Mouse (Mus musculus) forebrain, embryonic 10.5 days (tissue): ENCODE results near the gene Mia. TPM values are rescaled to one million over a fixed set of nuclear protein-coding genes. Genes with fewer than 3 reads are reported as not detected.

Experiments used
- DNase-seq: peaks from one replicate; pipeline ENCODE4 v3.0.0-alpha.2; 2017; ENCODE audit warnings: low spot score; ENCODE audit errors: extremely low spot score
- H3K27ac ChIP-seq: fragments of 300-500 bp; sonication (generic); 2 replicates; pipeline ENCODE4 v1.5.1; 2016; ENCODE audit warnings: mild to moderate bottlenecking
- H3K27me3 ChIP-seq: fragments of 300-500 bp; sonication (generic); 2 replicates; pipeline ENCODE4 v1.6.1; 2016; ENCODE audit warnings: mild to moderate bottlenecking; ENCODE audit not compliant: poor library complexity, severe bottlenecking
- H3K36me3 ChIP-seq: fragments of 300-500 bp; sonication (generic); replicated peaks from 2 replicates; pipeline ENCODE4 v1.6.1; 2016; ENCODE audit warnings: mild to moderate bottlenecking, moderate library complexity
- H3K4me1 ChIP-seq: fragments of 300-500 bp; sonication (generic); 2 replicates; pipeline ENCODE4 v1.6.1; 2016
- H3K4me3 ChIP-seq: fragments of 300-500 bp; sonication (generic); 2 replicates; pipeline ENCODE4 v1.5.1; 2016; ENCODE audit warnings: mild to moderate bottlenecking, moderate library complexity
- H3K9me3 ChIP-seq: fragments of 300-500 bp; sonication (generic); 2 replicates; pipeline ENCODE4 v1.6.1; 2016; ENCODE audit warnings: mild to moderate bottlenecking, moderate library complexity
- WGBS: fragments of 180-500 bp; shearing (Covaris S2); methylation state at CpG from one replicate; pipeline ENCODE4 v1.1.7; 2016; 5-methylcytosine and 5-hydroxymethylcytosine counted together
- microRNA counts: library from miRNA; unstranded; fragments of <30 nt; microRNA quantifications from one replicate; lab custom pipeline; 2017
- microRNA-seq: library from miRNA; unstranded; fragments of <30 nt; microRNA quantifications from one replicate; pipeline ENCODE4, GENCODE M21; 2017
- polyA plus RNA-seq: library from polyadenylated mRNA; unstranded; fragments of >200 nt; fragmentation: Nextera tagmentation; extraction: Ambion mirVana; gene quantifications from 2 replicates; pipeline ENCODE4 v1.2.1, GENCODE M21; 2016

Gene Mia
- polyA plus RNA-seq, 1 experiment from 2014 or later = 1.7 TPM

DNA sequence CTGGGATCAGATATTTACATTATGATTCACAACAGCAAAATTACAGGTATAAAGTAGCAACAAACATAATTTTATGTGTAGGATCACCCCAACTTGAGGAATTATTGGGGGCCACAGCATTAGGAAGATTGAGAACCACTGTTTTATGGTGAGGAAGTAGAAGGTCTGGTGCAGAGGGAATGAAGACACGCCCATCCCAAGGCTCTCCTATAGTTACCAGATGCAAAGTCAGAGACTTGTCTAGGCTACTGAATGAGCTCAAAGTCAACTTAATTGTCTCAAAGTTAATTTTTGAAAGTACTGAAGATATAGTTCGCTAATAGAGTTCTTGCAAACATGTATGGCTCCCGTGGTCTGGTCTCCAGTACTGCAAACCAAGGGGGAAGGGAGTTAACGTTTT lies 47.2 kb downstream of the Mia start:
- H3K4me1 ChIP-seq = no peaks in the 10 kb centered on the region
- DNase-seq = no peak
- H3K36me3 ChIP-seq = no peaks in the 10 kb centered on the region
- H3K4me3 ChIP-seq = no peak overlapping the region
- 82% methylated on average over 4 of the region's 4 CpGs for WGBS
- H3K27ac ChIP-seq = no peak overlapping the region
- H3K9me3 ChIP-seq = peaks cover 6% of the 10 kb centered on the region; the same call in 1 of the 2 replicates
- H3K27me3 ChIP-seq = no peaks in the 10 kb centered on the region

- no peak for DNase-seq
- no peak overlapping the region for H3K4me3 ChIP-seq
- no peak overlapping the region for H3K27ac ChIP-seq
- 81% methylated on average over 12 of the region's 12 CpGs for WGBS
- no peaks in the 10 kb centered on the region for H3K36me3 ChIP-seq
- no peaks in the 10 kb centered on the region for H3K27me3 ChIP-seq
- no peaks in the 10 kb centered on the region for H3K4me1 ChIP-seq
- peaks cover 6% of the 10 kb centered on the region; the same call in 1 of the 2 replicates for H3K9me3 ChIP-seq
Observed at GRCm38 (mm10) chr7:27133156-27133555, 47.8 kb downstream of the Mia start.

DNA sequence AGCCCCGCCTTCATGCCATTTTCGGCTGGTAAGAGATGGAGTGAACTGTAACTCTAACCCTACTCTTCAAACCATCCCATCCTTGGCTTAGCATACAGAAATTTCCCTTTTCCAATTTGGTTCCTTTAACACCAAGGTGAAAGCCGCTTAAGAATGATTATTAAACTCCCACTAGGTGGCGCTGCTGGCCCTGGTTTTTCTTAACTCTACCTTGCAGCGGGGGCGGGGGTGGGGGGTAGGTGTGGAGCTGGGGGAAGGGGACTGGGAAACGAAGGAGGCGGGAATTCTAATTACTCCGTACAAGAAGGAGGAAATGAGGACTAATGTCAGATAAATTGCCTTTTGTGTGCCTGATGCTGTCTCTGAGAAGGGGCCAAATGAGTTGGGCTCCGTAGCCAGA lies 48.4 kb downstream of the Mia start:
- Histone ChIP-seq H3K4me3 (no peak overlapping the region), H3K27ac (no peak overlapping the region), H3K4me1 (no peaks in the 10 kb centered on the region), H3K36me3 (no peaks in the 10 kb centered on the region), H3K9me3 (peaks cover 6% of the 10 kb centered on the region; the same call in 1 of the 2 replicates), H3K27me3 (no peaks in the 10 kb centered on the region)
- WGBS = 14% methylated on average over 10 of the region's 10 CpGs
- peak; percentile 56 for DNase-seq

DNA sequence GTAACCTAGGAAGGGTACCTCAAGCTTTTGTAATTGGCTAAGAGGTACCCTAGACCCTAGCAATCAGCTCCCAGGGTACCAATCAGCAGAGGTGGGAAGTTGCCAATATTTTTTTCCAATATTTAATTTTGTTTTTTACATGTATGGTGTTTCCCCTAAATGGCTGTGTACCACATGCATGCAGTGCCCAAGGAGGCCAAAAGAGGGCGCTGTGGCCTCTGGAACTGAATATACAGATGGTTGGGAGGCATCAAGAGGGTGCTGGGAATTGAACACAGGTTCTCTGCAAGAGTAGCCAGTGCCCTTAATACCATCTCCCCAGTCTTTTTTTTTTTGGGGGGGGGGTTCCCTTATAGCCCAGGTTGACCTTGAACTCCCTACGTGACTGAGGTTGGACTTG lies 49.6 kb downstream of the Mia start:
- peaks cover 6% of the 10 kb centered on the region; the same call in 1 of the 2 replicates for H3K9me3 ChIP-seq
- no peaks in the 10 kb centered on the region for H3K4me1 ChIP-seq
- no peaks in the 10 kb centered on the region for H3K36me3 ChIP-seq
- 64% methylated on average over 2 of the region's 2 CpGs for WGBS
- DNase-seq = no peak
- H3K4me3 ChIP-seq = no peak overlapping the region
- H3K27me3 ChIP-seq = no peaks in the 10 kb centered on the region
- no peak overlapping the region for H3K27ac ChIP-seq

DNA sequence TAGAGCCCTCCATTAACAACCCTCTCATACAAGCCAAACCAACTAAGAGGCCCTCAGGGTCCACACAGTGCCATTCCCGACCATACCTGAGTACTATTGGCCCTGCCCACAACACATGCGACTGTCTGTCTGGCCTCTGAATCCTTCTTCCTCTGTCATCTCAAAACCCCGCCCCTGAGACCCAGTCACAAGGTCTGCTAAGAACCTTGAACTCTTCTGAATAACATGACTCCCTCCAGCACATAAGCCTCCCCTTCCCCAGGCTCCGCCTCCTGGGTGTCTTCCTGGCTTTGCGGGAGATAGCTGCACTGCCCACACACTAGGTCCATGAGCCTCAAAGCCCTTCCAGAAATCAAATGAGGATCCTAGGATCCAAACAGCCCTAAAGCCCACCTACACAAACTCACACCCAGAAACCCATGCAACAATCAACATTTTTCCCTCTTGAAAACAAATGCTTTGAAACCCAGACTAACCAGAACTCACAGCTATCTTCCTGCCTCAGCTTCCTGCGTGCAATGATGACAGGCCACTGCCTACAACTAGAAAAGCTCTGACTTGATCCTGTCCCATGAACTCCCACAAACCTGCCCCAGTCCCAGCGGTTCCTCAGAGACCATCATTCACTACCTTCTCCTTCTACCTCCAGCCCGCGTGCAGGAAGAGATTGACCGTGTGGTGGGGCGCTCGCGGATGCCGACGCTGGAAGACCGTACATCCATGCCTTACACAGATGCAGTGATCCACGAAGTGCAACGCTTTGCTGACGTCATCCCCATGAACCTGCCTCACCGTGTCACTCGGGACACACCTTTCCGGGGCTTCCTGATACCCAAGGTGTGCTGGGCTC lies 50.2 kb downstream of the Mia start:
- Histone ChIP-seq H3K4me1 (no peaks in the 10 kb centered on the region), H3K4me3 (no peak overlapping the region), H3K9me3 (peaks cover 6% of the 10 kb centered on the region; the same call in 1 of the 2 replicates), H3K27me3 (no peaks in the 10 kb centered on the region), H3K27ac (no peak overlapping the region), H3K36me3 (no peaks in the 10 kb centered on the region)
- no peak for DNase-seq
- 90% methylated on average over 22 of the region's 22 CpGs for WGBS

- no peak for DNase-seq
- 91% methylated on average over 12 of the region's 12 CpGs for WGBS
- Histone ChIP-seq H3K36me3 (no peaks in the 10 kb centered on the region), H3K4me1 (no peaks in the 10 kb centered on the region), H3K9me3 (peaks cover 6% of the 10 kb centered on the region; the same call in 1 of the 2 replicates), H3K27me3 (no peaks in the 10 kb centered on the region), H3K4me3 (no peak overlapping the region), H3K27ac (no peak overlapping the region)
Observed at GRCm38 (mm10) chr7:27129811-27130210, 51.1 kb downstream of the Mia start.

MicroRNAs encoded within 50 kb of the gene (microRNA counts, 519-probe panel; counts per million panel counts)
- 341 counts per million, percentile 65 among the panel's probes with 10 or more counts for microRNA mmu-miR-1191 (lab: Ali Mortazavi, UCI)

Small RNAs within 50 kb of the gene (microRNA-seq; reads per million reads assigned to microRNA genes)
- gene Mir1191 (12.6 reads per million, percentile 24 among the genes with 10 or more reads in this experiment), gene Mir3101 (0.90 reads per million)

Other genes with a start within 250 kb of the Mia start
- not detected in 2 replicates for gene Cyp2a22, start 241.8 kb downstream of the Mia start, polyA plus RNA-seq
- gene Cyp2a12, start 152.1 kb downstream of the Mia start, polyA plus RNA-seq = not detected in 2 replicates
- not detected in 2 replicates for gene Cyp2f2, start 61.2 kb downstream of the Mia start, polyA plus RNA-seq
- 0.12 and 0.16 TPM in 2 replicates for gene Cyp2t4, start 27.4 kb downstream of the Mia start, polyA plus RNA-seq
- gene Egln2, start 14.4 kb downstream of the Mia start, polyA plus RNA-seq = 73.7 and 74.0 TPM in 2 replicates
- gene Rab4b, start 2.3 kb downstream of the Mia start, polyA plus RNA-seq = 55.2 and 56.3 TPM in 2 replicates
- gene Gm21983, start 71 bp downstream of the Mia start, polyA plus RNA-seq = not detected in 2 replicates
- 4.1 and 4.3 TPM in 2 replicates for gene BC024978, start 14.6 kb upstream of the Mia start, polyA plus RNA-seq
- gene Snrpa, start 15.1 kb upstream of the Mia start, polyA plus RNA-seq = 418 and 425 TPM in 2 replicates
- gene Itpkc, start 47.5 kb upstream of the Mia start, polyA plus RNA-seq = 4.4 and 5.3 TPM in 2 replicates
- 24.1 and 24.4 TPM in 2 replicates for gene Coq8b, start 51.9 kb upstream of the Mia start, polyA plus RNA-seq
- gene Numbl, start 77.3 kb upstream of the Mia start, polyA plus RNA-seq = 13.6 and 15.6 TPM in 2 replicates
- 8.5 and 11.1 TPM in 2 replicates for gene Ltbp4, start 156.5 kb upstream of the Mia start, polyA plus RNA-seq
- 62.4 and 67.7 TPM in 2 replicates for gene Shkbp1, start 174.9 kb upstream of the Mia start, polyA plus RNA-seq
- gene Gm20479, start 176.3 kb upstream of the Mia start, polyA plus RNA-seq = 1.4 TPM in 1 of 2 replicates, not detected in the other